Mouse (Mus musculus) WW6 (cell line): ENCODE measurements around the gene Gm45785.

Experiments used
- DNase-seq: peaks from one replicate; pipeline ENCODE4 v3.0.0-alpha.2; 2013; ENCODE audit warnings: low read depth, low spot score

The Gm45785 gene

DNA sequence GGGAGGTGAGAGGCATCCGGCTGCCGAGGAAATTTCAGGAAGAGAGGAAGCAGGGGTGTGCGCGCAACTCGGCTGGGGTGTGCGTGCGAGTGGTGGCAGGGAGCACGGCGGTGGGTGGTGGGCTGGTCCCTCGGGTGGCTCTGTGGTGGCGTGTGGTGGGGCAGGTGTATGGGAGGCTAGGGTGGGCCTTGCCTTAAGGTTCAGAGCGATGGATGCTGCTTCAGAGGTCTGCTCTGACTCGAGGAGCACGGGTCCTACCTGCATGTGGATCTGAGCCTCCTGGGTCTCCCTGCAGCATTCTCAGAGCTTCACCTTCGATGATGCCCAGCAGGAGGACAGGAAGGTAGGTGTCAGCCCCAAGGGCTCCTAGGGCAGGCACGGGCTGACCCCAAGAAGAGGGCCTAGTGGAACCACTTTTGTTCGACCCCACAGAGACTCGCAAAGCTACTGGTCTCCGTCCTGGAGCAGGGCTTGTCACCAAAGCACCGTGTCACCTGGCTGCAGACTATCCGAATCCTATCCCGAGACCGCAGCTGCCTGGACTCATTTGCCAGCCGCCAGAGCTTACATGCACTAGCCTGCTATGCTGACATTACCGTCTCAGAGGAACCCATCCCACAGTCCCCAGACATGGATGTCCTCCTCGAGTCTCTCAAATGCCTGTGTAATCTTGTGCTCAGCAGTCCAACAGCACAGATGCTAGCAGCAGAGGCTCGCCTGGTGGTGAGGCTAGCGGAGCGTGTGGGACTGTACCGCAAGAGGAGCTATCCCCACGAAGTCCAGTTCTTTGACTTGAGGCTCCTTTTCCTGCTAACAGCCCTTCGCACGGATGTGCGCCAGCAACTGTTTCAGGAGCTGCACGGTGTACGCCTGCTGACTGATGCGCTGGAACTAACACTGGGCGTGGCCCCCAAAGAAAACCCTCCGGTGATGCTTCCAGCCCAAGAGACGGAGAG lies 1.7 kb upstream of the Gm45785 start, which contains the start of gene Bet1l:
TSS of gene Bet1l (minus strand) at position 28 of the 956 bp plus-strand sequence.
- DNase-seq = no peak

DNA sequence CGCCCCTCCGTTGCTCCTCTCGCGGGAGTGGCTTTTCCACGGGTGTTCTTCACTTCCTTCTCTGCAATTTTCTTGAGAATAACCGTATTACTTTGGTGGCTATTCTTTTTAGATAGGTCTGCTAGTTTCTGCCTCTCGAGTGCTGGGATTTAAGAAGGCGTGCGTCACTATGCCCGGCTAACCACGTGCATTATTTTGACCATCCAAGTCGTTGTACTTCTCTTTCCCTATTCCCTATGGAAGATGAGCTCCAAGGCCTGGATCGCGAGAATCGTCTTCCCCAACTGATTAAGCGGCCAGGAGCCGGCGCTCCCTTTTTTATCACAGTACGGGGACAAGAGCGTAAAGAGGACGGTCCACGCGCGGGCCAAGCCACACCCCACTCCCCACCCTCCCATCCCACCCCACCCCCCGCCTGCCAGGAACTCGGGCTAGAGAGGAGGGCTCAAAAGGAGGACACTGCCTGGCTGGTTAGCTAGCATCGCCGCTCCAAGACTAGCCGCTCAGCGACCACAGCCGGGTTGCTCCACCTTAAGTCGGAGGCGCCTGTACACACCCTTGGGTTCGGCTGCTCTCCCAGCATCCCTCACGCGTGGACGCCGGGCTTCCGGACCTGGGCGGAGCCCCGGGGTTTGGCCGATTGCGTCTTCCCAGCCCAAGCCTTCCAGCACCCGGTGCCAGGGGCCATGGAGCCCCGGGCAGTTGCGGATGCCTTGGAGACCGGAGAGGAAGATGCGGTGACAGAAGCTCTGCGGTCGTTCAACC lies 836 bp upstream of the Gm45785 start, which contains the start of gene Ric8a:
TSS of gene Ric8a (plus strand) at position 173 of the 765 bp plus-strand sequence.
- no peak for DNase-seq

DNA sequence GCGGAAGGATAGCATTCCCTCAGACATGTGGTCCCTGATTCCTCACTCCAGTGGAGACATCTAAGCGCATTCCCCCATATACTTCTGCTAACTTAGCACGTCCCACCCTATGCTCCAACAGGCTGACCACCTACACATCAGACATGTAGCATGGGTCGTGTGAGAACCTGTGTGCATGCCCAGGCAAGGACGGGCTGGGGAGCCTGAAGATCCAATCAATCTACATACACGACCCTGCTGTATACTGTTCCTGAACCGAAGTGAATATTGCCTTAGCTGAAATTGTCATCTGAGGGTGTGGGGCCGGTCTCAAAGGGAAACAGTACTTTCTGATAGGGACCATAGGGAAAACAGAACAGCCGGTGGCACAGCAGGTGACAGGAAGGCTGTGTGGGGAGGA lies 950 bp downstream of the Gm45785 start:
- DNase-seq = no peak

DNA sequence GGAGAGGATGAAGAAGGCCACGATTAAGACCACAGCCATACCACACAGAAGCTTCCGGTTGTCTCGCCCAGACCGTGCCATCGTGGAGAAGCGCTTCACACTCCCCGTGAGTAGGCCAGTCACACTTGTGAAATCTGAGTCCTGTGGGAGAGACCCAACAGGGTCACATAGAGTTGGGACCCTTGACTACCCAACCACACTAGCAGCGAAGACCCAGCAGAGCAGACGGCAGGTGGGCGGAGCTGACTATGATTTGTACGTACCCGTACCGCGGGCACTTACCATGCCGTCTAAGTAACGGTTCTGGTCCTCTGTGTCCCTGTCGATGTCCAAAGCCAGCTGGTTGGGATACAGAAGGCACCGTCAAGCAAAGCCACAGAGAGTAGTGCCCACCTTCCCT lies 1.6 kb downstream of the Gm45785 start:
- no peak for DNase-seq

DNA sequence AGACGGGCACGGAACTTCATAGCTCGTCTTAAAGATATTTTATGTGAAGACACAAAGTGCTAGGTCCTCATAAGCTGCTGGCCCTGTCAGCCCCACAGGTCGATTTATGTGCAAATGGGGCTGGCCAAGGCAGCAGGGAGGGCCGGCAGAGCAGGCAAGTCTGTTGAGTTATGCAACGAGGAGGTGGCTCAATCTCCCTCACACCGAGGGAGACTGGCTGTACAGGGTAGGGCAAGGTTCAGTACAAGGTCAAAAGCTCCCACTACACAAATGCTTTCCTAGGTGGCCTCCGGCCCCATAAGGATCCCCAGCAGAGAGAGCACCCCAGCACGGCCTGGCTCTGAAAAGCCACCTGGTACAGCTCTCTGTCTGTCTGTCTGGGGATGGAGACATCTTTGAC lies 2.7 kb downstream of the Gm45785 start:
- no peak for DNase-seq

DNA sequence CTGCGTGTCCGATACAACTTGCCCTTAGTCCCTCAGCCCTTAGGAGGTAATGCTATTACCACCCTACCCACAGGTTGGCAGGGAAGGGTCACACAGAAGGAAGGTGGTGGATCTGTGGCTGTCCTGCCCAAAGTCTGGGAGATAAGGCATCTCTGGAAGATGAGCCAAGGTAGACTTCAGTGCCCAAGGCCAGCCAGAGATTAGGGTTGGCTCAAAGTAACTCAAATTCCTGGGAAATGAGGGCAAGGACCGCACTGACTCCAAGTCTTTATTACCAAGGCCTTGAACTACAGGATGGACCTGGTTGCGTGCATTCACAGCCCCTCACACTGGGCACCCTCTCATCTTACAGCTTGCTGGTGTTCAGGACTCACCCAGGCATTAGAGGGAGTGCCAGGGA lies 4.2 kb downstream of the Gm45785 start:
- DNase-seq = no peak

DNA sequence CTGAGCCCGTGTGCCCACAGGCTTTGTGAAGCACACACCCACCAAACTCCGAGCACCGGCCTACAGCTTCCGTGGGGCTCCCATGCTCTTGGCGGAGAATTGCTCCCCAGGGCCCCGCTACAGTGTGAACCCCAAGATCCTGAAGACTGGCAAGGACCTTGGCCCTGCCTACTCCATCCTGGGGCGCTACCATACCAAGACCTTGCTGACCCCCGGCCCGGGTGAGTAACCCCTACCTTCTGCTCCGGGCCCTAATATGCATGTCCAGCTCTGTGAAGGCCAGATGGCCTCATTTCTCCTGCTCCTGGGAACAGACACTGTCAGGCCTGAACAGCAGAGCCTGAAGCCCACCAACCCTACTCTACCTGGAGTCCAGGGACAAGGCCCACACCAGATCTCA lies 7.5 kb downstream of the Gm45785 start:
- no peak for DNase-seq

DNA sequence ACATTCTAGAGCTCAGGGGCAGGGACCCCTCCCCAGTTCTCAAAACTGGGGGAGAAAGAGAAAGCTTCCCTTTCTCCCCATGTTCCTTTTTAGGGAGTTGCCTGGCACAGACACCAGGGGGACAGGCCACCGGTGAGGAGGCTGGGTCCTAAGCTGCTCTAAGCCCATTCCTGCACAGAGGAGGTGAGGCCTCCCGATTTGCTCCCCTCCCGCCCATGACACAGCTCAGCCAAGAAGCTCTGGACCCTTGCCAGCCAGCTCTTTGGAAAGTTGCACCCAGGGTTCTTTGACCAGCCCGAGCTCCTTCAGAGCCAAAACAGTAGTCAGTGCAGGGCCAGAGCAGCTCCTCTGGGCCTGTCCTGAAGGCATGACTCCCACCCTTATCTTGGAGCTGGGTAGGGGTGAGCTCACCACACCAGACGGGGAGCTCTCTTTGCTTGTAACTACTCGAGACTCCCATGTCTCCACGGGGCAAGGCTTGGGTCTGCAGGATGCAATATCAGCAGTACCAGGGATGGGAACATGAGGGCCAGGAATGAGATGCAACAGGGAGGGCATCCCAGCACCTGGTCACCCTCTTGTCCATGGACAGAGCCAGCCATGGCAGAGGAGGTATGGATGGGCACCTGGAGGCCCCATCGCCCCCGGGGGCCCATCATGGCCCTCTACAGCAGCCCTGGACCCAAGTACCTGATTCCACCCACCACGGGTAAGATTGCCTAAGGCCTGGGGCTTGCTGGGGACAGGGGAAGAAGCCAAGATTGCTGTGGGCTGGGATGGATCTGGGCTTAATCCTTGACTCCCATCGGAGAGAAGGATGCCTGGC lies 8.2 kb downstream of the Gm45785 start, which contains the start of gene Odf3:
TSS of gene Odf3 (plus strand) at position 51 of the 826 bp plus-strand sequence.
- DNase-seq = no peak

DNA sequence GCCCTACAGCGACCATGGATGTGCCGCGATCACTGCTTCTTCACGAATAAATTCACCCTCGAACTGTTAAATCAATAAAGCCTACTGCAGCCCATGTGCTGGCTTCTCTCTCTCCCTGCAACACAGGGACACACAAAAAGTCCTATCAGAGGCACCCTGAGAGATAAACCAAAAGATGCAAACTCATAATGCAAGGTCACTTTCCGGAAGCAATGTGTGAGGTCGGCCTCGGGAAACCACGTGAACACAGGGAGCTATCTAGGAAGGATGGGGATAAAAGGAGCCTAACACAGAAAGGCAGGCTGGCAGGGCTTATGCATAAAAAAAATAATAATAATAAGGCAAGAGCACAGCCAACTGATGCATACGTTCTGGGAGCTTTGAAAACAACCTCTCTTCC lies 9.5 kb downstream of the Gm45785 start:
- no peak for DNase-seq

DNA sequence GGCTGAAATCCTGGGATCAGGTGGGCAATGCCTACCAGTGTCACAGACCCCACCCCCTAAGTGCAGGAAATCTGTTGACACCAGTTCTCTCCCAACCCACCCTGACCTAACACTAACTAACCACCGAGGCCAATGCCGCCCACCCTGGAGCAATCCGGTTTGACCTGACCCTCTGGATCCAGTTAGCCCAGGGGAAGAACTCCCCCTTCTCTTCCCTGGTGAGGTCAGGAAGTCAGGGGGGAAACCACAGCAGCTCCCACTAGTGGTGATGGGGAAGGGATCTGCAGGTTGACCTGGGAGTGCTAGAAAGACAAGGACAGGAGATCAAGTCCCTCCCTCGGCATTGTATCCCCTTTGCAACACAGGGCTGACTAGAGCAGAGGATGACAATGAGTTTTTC lies 10.4 kb downstream of the Gm45785 start:
- DNase-seq = no peak

DNA sequence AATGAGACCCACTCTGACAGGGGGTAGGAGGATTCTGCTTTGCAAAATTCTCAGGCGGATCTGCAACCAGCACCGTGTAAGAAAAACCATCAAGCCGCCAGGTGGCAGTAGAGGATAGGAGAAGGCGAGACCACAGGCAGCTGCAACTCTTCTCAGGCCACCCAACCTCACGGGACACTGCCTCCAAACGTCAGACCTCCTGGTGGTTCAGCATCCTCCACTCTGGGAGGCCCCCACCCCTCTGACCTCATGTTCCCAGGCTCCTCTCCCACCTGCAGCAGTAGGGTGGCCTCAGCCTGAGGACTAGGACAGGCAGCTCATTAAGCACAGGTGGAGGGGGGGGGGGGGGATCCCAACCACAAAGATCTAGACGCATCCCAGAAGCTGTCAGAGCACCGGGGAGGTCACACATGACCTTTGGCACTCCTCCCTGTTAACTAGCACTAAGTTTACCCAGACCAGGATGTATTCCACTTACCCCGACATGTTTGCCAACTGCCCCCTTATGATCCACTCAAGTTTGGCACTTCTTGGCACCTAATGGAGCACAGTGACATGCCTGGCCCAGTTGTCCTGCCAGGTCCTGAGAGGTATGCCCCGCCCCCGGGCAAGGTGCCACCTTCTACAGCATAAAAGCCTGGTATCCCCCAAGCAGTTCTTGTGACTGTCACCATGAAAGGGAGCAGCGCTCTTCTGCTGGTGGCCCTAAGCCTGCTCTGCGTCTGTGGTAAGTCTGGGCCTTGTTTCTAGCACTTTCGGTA lies 11.0 kb downstream of the Gm45785 start, which contains the start of gene Scgb1c1:
TSS of gene Scgb1c1 (plus strand) at position 643 of the 761 bp plus-strand sequence.
- no peak for DNase-seq

DNA sequence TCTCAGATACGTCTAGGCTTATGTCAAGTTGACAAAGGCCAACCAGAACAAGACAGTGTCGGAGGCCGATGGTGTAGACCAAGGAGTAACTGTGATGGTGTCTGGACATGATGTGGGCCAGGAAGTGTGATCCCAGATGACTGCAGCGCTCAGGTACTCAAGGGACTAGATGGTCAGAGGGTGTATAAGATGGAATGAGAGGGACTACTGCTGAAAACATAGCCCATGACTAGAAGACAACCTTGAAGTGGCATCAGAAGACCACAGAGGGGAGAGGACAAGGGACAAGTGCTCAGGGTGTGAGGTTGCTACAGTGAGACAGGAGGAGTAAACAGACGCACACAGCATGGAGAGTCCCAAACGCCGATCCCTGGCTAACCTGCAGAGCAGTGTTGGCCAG lies 12.3 kb downstream of the Gm45785 start:
- DNase-seq = no peak

DNA sequence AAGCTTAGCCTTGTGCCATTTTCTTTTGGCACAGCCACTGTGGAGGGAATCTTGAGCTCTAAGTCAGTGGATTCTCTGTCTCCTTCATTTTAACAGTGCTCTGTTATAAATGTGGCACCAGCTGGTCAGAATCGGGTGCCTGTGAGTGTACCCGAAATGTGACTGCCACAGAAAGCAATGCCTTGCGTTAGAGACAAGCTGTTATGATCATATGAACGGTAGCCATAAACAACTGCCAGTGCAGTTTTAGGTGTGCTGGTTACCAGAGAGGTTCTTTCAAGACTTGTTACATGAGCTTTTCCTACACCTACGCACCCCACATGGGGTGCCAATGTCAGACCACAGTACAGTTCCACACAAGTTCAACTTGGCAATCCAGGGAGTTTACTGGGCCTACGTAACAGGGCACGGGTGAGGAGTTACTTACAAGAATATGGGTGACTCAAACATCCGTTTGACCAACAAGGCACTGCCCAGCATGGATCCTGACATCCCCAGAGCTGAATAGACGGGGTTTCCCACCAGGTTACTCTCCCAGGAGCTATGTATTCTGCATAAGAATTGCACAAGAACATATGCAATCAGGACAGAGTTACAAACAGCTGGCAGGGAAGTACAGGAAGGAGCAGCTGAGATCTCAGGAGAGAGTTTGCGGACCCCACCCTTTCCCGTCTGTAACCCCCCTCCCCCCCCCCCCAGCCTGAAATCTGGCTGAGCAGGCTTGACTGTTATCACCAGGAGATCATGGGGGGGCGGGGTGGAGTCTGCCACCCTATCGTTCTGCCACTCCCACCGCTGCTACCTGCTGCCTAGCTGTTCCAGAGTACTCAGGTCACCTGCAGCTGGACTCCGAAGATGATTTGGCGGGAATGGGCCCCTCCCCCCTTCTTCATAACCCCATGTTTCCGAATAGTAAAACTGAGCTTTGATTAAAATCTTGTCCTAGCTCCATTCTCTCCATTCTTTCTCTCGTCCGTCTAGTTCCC lies 15.1 kb downstream of the Gm45785 start:
- DNase-seq = no peak

DNA sequence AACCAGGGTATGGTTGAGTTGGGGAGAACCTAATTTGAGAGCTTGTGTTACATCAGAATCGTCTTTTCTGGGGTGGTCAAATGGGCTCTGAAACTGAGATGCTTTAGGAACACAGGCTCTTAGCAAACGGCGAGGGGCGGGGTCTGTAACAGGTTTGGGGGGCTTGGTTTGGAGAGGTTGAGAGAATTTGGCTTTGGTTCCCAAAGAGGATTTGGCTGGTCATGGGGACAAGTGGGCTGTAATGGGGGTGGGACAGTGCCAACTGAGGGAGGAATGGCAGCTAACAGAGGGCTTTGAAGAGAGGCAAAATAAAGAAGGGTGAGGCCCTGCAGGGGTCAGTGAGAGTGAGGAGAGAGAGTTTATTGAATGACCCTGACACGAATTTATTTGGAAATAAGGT lies 16.6 kb downstream of the Gm45785 start:
- DNase-seq = no peak

DNA sequence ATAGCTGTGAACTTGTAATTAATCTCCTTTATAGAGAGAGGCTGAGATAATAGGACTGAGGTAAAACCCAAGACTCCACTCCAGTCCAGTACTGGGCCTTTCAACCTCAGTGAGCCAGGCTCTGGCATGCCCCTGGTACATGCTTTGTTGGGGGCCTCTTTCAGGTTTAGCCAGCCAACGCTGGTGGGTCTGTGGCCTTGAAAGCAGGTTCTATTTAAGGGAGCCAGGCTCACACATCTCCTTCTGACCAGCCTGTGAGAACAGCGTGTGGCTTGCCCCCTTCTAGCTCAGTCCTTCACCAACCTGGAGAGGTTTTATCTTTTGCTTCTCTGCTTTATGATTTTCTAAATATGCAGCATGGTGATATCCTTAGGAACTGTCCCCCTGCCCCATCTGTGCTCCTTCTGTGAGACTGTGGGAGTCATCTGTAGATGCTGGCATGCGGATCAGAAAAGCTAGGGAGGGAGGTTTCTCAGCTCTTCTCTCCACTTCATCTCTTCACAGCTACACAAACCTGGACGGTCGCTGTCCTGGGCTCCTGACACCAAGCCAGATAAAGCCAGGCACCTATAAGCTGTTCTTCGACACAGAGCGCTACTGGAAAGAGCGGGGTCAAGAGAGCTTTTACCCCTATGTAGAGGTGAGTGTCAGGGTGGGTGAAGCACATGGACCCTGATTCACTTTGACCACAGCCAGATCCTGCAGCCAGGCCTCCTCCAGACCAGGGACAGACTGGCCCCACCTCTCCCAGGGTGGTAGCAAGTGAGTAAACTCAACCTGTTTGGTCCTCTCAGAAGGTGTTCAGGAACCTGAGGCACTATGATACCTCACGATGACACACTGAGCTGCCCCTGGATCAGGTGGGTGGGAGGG lies 19.7 kb downstream of the Gm45785 start:
- no peak for DNase-seq

DNA sequence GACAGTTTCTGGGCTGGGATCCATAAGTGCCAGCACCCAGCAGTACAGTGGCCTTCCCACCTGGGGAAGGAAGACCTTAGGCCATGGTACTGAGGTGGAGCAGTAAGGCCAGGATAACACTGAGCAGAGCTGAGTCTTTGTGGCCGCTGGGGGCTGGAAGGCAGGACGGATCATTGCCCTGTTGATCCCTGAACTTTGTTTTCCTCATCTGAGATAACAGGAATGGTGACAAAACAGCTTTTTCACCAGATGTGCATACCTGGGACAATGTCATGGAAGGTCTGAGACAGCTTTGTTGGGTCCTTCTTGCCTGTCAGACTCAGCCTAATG lies 20.4 kb downstream of the Gm45785 start:
- no peak for DNase-seq

DNA sequence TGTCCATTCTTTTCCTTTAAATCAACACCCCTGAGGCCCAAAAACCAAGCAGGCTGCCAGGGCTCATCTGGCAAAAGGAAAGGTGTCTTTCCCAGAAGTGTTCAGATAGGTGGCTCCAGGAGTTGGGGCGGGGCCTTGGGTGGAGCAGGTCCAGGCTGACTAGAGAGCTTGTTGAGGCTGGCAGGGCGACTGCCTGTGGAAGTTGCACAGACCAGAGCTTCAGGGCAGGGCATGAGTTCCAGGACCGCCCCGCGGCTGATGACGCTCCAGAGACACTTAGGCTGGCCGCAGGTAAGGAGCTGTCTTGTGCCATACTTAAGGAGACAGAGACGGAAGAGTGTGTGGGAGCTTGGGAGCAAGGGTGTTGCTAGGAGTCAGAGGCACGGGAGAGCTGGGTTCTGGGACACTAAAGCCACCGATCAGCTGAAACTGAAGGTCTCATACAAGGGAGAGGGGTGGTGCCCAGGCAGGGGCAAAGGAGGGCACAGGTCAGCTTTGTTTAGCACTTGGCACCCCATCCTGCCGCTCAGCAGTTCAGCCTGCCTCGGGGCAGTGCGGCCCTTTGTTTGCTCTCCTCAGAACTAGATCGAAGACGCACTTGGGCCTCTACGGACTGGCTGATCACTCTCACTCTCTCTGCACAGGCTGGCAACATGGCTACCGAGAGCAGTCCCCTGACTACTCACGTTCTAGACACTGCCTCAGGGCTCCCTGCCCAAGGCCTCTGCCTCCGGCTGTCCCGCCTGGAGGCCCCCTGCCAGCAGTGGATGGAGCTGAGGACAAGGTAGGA lies 21.0 kb downstream of the Gm45785 start, which contains the start of gene Urah:
TSS of gene Urah (plus strand) at position 51 of the 790 bp plus-strand sequence.
- DNase-seq = no peak

DNA sequence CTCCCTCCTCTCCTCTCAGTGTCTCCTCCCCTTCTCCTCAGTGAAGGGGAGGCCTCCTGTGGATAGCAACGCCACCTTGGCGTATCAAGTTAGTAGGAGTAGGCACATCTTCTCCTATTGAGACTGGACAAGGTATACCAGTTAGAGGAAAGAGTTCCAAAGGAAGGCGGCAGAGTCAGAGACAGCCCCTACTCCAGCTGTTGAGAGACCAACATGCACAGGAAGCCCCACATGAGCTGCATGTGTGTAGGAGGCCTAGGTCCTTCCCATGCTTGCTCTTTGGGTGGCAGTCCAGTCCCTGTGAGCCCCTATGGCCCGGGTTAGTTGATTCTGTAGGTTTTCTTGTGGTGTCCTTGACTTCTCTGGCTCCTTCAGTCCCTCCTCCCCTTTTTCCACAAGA lies 22.8 kb downstream of the Gm45785 start:
- no peak for DNase-seq
